Mouse (Mus musculus) hindbrain, embryonic 12.5 days (tissue): ENCODE measurements around the gene Tspan4. TPM values are rescaled to one million over a fixed set of nuclear protein-coding genes. Genes with fewer than 3 reads are reported as not detected.
"Not testable (repeated sequence)": the region's sequence is repeated elsewhere in the genome, so short reads cannot be mapped to it uniquely, and the experiment has no call there.

Source experiments
- ATAC-seq: fragments of 200-750 bp; cut with Nextera tagmentation; 2 replicates; pipeline ENCODE4 v1.8.0; 2017; ENCODE audit warnings: moderate TSS enrichment; ENCODE audit not compliant: low FRiP score
- H3K27ac ChIP-seq: fragments of 300-500 bp; sonication (generic); 2 replicates; pipeline ENCODE4 v1.5.1; 2016; ENCODE audit warnings: mild to moderate bottlenecking
- H3K27me3 ChIP-seq: fragments of 300-500 bp; sonication (generic); 2 replicates; pipeline ENCODE4 v1.6.1; 2016; ENCODE audit warnings: mild to moderate bottlenecking
- H3K36me3 ChIP-seq: fragments of 300-500 bp; sonication (generic); 2 replicates; pipeline ENCODE4 v1.6.1; 2016; ENCODE audit warnings: mild to moderate bottlenecking
- H3K4me1 ChIP-seq: fragments of 300-500 bp; sonication (generic); 2 replicates; pipeline ENCODE4 v1.6.1; 2016
- H3K4me2 ChIP-seq: fragments of 300-500 bp; sonication (generic); replicated peaks from 2 replicates; pipeline ENCODE4 v1.6.1; 2016; ENCODE audit warnings: mild to moderate bottlenecking
- H3K4me3 ChIP-seq: fragments of 300-500 bp; sonication (generic); 2 replicates; pipeline ENCODE4 v1.5.1; 2016; ENCODE audit warnings: mild to moderate bottlenecking
- H3K9ac ChIP-seq: fragments of 300-500 bp; sonication (generic); 2 replicates; pipeline ENCODE4 v1.6.1; 2016; ENCODE audit warnings: mild to moderate bottlenecking, moderate library complexity
- H3K9me3 ChIP-seq: fragments of 300-500 bp; sonication (generic); replicated peaks from 2 replicates; pipeline ENCODE4 v1.6.1; 2016; ENCODE audit warnings: mild to moderate bottlenecking
- WGBS: fragments of 180-500 bp; shearing (Covaris S2); methylation state at CpG from one replicate; pipeline ENCODE4 v1.1.7; 2016; 5-methylcytosine and 5-hydroxymethylcytosine counted together
- polyA plus RNA-seq: library from polyadenylated mRNA; unstranded; fragments of >200 nt; fragmentation: Nextera tagmentation; extraction: Ambion mirVana; gene quantifications from 2 replicates; pipeline ENCODE4 v1.2.1, GENCODE M21; 2016

The Tspan4 gene
- polyA plus RNA-seq, 1 experiment from 2014 or later: 30.1 TPM

- no peak for ATAC-seq
- Histone ChIP-seq H3K9ac (peak overlapping the region; percentile 32), H3K4me1 (peaks cover 25% of the 10 kb centered on the region), H3K36me3 (peaks cover 22% of the 10 kb centered on the region), H3K4me3 (peak overlapping the region; percentile 39; the same call in 1 of the 2 replicates), H3K9me3 (no peaks in the 10 kb centered on the region), H3K4me2 (peak overlapping the region; percentile 72; the same call in 1 of the 2 replicates), H3K27ac (no peak overlapping the region), H3K27me3 (no peaks in the 10 kb centered on the region)
- whole genome bisulfite sequencing: 94% methylated on average over 13 of the region's 13 CpGs
Measured at GRCm38 (mm10) chr7:141442199-141442598, 32.8 kb upstream of the Tspan4 start.

GRCm38 (mm10) chr7:141443081-141443821, 31.8 kb upstream of the Tspan4 start:
- Histone ChIP-seq H3K4me2 (peak overlapping the region; percentile 72), H3K9ac (peak overlapping the region; percentile 55), H3K27ac (no peak overlapping the region; the same call in 1 of the 2 replicates), H3K4me1 (peaks cover 24% of the 10 kb centered on the region), H3K4me3 (peak overlapping the region; percentile 39), H3K27me3 (no peaks in the 10 kb centered on the region), H3K9me3 (no peaks in the 10 kb centered on the region), H3K36me3 (peaks cover 20% of the 10 kb centered on the region)
- ATAC-seq: no peak
- 27% methylated on average over 12 of the region's 12 CpGs for WGBS

- Histone ChIP-seq H3K4me2 (peak within 1 kb of the TSS; percentile 72), H3K27ac (no peak within 1 kb of the TSS; the same call in 1 of the 2 replicates), H3K27me3 (no peaks in the 10 kb centered on the region), H3K36me3 (peaks cover 20% of the 10 kb centered on the region), H3K4me3 (peak within 1 kb of the TSS; percentile 39), H3K9ac (peak within 1 kb of the TSS; percentile 55), H3K4me1 (peaks cover 30% of the 10 kb centered on the region), H3K9me3 (no peaks in the 10 kb centered on the region)
- under 1% methylated on average over 25 of the region's 25 CpGs for WGBS
- no peak for ATAC-seq
Measured at GRCm38 (mm10) chr7:141443828-141444237, 31.2 kb upstream of the Tspan4 start, which contains the start of gene Pidd1. Pidd1 (minus strand) TSS chr7:141444025.

- H3K4me3 ChIP-seq, ATAC-seq, H3K9ac ChIP-seq, H3K4me2 ChIP-seq, H3K27ac ChIP-seq, H3K27me3 ChIP-seq, H3K9me3 ChIP-seq: not testable (repeated sequence)
- H3K4me1 ChIP-seq: peaks cover 32% of the 10 kb centered on the region
- H3K36me3 ChIP-seq: peaks cover 27% of the 10 kb centered on the region
- WGBS: 92% methylated on average over 3 of the region's 3 CpGs
Measured at GRCm38 (mm10) chr7:141446374-141446773, 28.7 kb upstream of the Tspan4 start.

GRCm38 (mm10) chr7:141447110-141447991, 27.7 kb upstream of the Tspan4 start, which contains the start of gene Rplp2:
Rplp2 (plus strand) TSS chr7:141447370.
- H3K36me3 ChIP-seq: peaks cover 35% of the 10 kb centered on the region
- no peaks in the 10 kb centered on the region for H3K9me3 ChIP-seq
- H3K4me3 ChIP-seq: peak within 1 kb of the TSS; percentile 86
- H3K4me1 ChIP-seq: peaks cover 28% of the 10 kb centered on the region
- WGBS: 0% methylated on average over 60 of the region's 63 CpGs
- peak within 1 kb of the TSS; percentile 87 for H3K27ac ChIP-seq
- peak; percentile 93 for ATAC-seq
- peak within 1 kb of the TSS; percentile 66 for H3K4me2 ChIP-seq
- no peaks in the 10 kb centered on the region for H3K27me3 ChIP-seq
- H3K9ac ChIP-seq: peak within 1 kb of the TSS; percentile 88

GRCm38 (mm10) chr7:141451928-141452327, 23.1 kb upstream of the Tspan4 start:
- Histone ChIP-seq H3K27ac (no peak overlapping the region), H3K4me2 (no peak overlapping the region), H3K4me1 (peaks cover 27% of the 10 kb centered on the region), H3K4me3 (no peak overlapping the region), H3K9me3 (no peaks in the 10 kb centered on the region), H3K9ac (no peak overlapping the region), H3K36me3 (peaks cover 35% of the 10 kb centered on the region), H3K27me3 (0 out of 2 replicates have a peak, but pooled peaks cover 4% of the 10 kb centered on the region)
- ATAC-seq: no peak

- WGBS: 83% methylated on average over 2 of the region's 2 CpGs
- Histone ChIP-seq H3K9me3 (no peaks in the 10 kb centered on the region), H3K4me2 (no peak overlapping the region), H3K27me3 (peaks cover 17% of the 10 kb centered on the region), H3K4me3 (no peak overlapping the region), H3K27ac (no peak overlapping the region), H3K9ac (no peak overlapping the region), H3K4me1 (peaks cover 21% of the 10 kb centered on the region), H3K36me3 (peaks cover 35% of the 10 kb centered on the region)
- no peak for ATAC-seq
Measured at GRCm38 (mm10) chr7:141453636-141454035, 21.4 kb upstream of the Tspan4 start.

- H3K9me3 ChIP-seq: no peaks in the 10 kb centered on the region
- WGBS: under 1% methylated on average over 45 of the region's 45 CpGs
- H3K27ac ChIP-seq: peak within 1 kb of the TSS; percentile 52
- H3K4me1 ChIP-seq: peaks cover 17% of the 10 kb centered on the region
- peak within 1 kb of the TSS; percentile 63 for H3K9ac ChIP-seq
- H3K36me3 ChIP-seq: peaks cover 25% of the 10 kb centered on the region
- peaks cover 31% of the 10 kb centered on the region for H3K27me3 ChIP-seq
- peak within 1 kb of the TSS; percentile 89 for H3K4me2 ChIP-seq
- peak; percentile 81 for ATAC-seq
- H3K4me3 ChIP-seq: peak within 1 kb of the TSS; percentile 59
Measured at GRCm38 (mm10) chr7:141454967-141455551, 20.0 kb upstream of the Tspan4 start, which contains the start of gene Pnpla2. Pnpla2 (plus strand) TSS chr7:141455198.

GRCm38 (mm10) chr7:141455610-141456314, 19.3 kb upstream of the Tspan4 start:
- 2% methylated on average over 23 of the region's 23 CpGs for WGBS
- peaks cover 17% of the 10 kb centered on the region for H3K4me1 ChIP-seq
- H3K9ac ChIP-seq: peak overlapping the region; percentile 63
- no peaks in the 10 kb centered on the region for H3K9me3 ChIP-seq
- H3K27me3 ChIP-seq: peaks cover 38% of the 10 kb centered on the region
- peaks cover 19% of the 10 kb centered on the region for H3K36me3 ChIP-seq
- peak overlapping the region; percentile 89 for H3K4me2 ChIP-seq
- peak overlapping the region; percentile 59 for H3K4me3 ChIP-seq
- H3K27ac ChIP-seq: peak overlapping the region; percentile 52; the same call in 1 of the 2 replicates
- ATAC-seq: peak; percentile 42

- Histone ChIP-seq H3K27ac (no peak overlapping the region), H3K36me3 (peaks cover 9% of the 10 kb centered on the region), H3K4me3 (no peak overlapping the region), H3K4me1 (peaks cover 20% of the 10 kb centered on the region), H3K9me3 (no peaks in the 10 kb centered on the region), H3K4me2 (no peak overlapping the region; the same call in 1 of the 2 replicates), H3K27me3 (peaks cover 48% of the 10 kb centered on the region), H3K9ac (no peak overlapping the region)
- 95% methylated on average over 6 of the region's 6 CpGs for WGBS
- no peak for ATAC-seq
Measured at GRCm38 (mm10) chr7:141456739-141457138, 18.3 kb upstream of the Tspan4 start.

GRCm38 (mm10) chr7:141457236-141457635, 17.8 kb upstream of the Tspan4 start:
- Histone ChIP-seq H3K9me3 (no peaks in the 10 kb centered on the region), H3K4me2 (no peak overlapping the region), H3K27ac (no peak overlapping the region), H3K9ac (no peak overlapping the region), H3K4me1 (peaks cover 25% of the 10 kb centered on the region), H3K36me3 (peaks cover 4% of the 10 kb centered on the region; the same call in 1 of the 2 replicates), H3K4me3 (no peak overlapping the region), H3K27me3 (peaks cover 53% of the 10 kb centered on the region)
- ATAC-seq: no peak
- WGBS: 91% methylated on average over 14 of the region's 14 CpGs
